Mouse (Mus musculus): ENCODE measurements around the gene Glud1. TPM values are rescaled to one million over a fixed set of nuclear protein-coding genes. Genes with fewer than 3 reads are reported as not detected.

Glud1 gene
- total RNA-seq, 2 experiments from 2014 or later, result 316 to 317 TPM

DNA sequence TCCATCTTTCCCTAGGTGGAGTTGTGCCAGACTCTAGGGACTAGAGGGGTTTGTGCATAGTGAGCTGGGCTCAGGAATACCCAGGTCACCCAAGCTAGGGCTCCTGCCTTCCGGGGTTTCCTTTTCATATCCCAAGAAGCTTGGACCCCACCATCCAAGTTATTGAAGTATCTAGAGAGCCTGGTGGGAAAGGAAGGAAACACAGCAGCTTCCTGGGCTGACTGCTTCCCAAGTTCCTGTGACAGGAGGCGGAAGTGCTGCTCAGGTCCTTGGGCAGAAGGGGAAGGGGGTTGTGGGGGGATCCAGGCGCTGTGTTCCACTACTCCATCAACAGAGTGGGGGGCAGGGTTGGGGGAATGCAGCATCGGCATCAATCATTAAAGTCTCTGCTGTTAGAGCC, 66.6 kb downstream of the Glud1 start:
- no peak for DNase-seq (ENCODE audit: low spot score in 2 of 2)
- no peak for TF ChIP-seq CTCF (conservative IDR thresholded peaks at IDR 0.05)
- H3K27ac ChIP-seq, result no peak overlapping the region
- no peak overlapping the region for H3K4me3 ChIP-seq

DNA sequence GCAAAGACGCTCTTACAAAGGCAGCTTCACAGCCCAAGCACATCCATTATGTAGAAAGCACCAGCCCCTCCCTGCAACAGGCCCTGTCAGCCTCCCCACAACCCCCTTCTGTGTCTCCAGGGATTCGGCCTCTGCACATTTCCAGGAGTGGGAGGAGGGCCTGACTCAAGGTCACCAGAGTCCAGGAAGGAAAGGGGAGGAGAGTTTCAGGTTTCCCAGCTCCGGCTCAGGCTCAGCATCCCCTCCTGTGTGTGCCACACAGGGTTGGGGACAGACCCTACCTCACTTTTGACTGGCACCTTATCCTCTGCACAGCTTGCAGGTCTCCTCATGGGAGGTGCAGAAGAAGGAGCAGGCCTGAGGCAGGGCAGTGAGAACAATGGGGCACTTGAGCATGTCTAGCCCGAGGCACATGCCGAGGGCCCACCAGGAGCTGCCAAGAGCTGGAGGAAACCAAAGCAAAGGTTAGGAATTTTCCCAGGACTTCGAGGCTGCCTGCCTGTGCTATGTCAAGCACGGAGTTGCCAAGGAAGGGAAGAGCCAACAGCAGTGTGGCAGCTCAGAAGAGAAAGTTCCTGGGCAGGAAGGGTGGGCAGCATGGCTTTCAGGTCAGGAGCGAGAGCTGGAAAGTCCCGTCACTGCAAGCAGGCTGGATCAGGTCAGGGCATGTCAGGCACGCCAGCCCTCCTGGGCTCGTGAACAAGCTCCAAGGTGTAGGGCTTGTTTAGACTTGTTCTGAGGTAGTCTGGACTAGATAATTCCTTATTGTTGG, 68.2 kb downstream of the Glud1 start:
- Histone ChIP-seq H3K27ac (peak overlapping the region; percentile 51; the same call in 1 of the 2 replicates), H3K4me3 (no peak overlapping the region)
- DNase-seq (ENCODE audit: low spot score in 2 of 2), result no peak
- no peak for TF ChIP-seq CTCF (conservative IDR thresholded peaks at IDR 0.05)

DNA sequence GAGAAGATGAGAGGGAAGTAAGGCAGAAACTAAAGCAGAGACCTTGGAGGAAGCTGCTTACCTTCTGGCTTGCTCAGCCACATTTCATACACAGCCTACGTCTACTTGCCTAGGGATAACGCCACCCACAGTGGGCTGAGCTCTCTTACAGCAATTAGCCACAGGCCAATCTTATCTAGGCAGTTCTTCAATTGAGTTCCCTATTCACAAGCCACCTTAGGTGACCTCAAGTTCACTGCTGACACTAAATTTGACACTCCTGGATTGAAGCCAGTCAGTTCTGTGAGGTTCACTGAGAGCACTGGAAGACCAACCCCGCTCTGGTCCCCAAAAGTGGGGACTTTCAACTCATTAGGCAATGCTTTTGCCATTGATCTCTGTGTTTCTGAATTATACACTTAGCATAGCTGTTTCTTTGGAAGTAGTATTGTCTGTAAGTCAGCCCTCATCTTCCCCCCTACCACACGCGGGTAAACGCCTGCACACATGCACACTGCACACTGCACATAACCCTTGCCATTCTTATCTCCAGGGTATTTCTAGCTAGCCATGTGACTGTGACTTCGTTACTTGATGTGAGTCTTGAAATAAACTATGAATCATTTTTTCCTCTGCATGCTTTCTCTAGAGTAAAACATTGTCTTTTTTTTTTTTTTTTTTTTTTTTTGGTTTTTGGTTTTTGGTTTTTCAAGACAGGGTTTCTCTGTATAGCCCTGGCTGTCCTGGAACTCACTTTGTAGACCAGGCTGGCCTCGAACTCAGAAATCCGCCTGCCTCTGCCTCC, 72.6 kb downstream of the Glud1 start:
- no peak overlapping the region for H3K4me3 ChIP-seq
- H3K27ac ChIP-seq, result no peak overlapping the region
- no peak for DNase-seq (ENCODE audit: low spot score in 2 of 2)
- TF ChIP-seq CTCF (conservative IDR thresholded peaks at IDR 0.05), result no peak

DNA sequence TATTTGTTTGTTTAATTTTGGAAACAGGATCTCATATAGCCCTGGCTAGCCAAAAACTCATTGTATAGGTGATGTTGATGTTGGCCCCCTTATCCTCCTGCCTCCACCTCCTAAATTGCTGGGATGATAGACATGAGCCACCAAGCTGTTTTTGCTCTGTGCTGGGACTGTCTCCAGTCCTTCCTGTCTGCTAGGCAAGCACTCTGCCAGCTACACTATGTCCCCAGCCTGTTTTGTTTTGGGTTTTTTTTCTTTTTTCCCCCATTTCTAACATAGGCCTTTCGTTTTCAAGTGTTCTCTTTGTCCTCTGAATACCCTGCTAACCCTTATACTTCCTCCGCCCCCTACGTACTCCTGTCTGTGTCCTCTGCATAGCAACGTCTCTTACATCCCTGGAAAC, 82.8 kb downstream of the Glud1 start:
- TF ChIP-seq CTCF (conservative IDR thresholded peaks at IDR 0.05), result no peak
- no peak for DNase-seq (ENCODE audit: low spot score in 2 of 2)
- Histone ChIP-seq H3K27ac (0 out of 2 replicates have a peak overlapping the region, but pooled peaks have one; percentile 7), H3K4me3 (no peak overlapping the region)

Other genes with a start within 250 kb of the Glud1 start
- under 1 TPM; 0.47 to 0.61 TPM for gene Anxa8, start 224.7 kb upstream of the Glud1 start, total RNA-seq (2021)
- not detected for gene A630023A22Rik, start 208.0 kb upstream of the Glud1 start, total RNA-seq (2021)
- not detected for gene Npy4r, start 158.2 kb upstream of the Glud1 start, total RNA-seq (2021)
- 1 to 10 TPM; 1.3 to 2.6 TPM for gene Gprin2, start 109.1 kb upstream of the Glud1 start, total RNA-seq (2021)
- under 1 TPM; 0.46 to 0.52 TPM for gene Syt15, start 91.1 kb upstream of the Glud1 start, total RNA-seq (2021)
- gene Shld2, start 234 bp upstream of the Glud1 start, total RNA-seq (2021), result 10 to 100 TPM; 13.0 to 15.5 TPM
- not detected for gene Fam25c, start 44.7 kb downstream of the Glud1 start, total RNA-seq (2021)
- gene Sncg, start 64.1 kb downstream of the Glud1 start, total RNA-seq (2021), result 1 to 10 TPM; 4.8 to 6.7 TPM
- 1 to 10 TPM; 3.9 to 4.0 TPM for gene Mmrn2, start 64.7 kb downstream of the Glud1 start, total RNA-seq (2021)
- gene Bmpr1a, start 192.6 kb downstream of the Glud1 start, total RNA-seq (2021), result 10 to 100 TPM; 36.5 to 42.2 TPM
- not detected for gene 9230112D13Rik, start 212.1 kb downstream of the Glud1 start, total RNA-seq (2021)

All from layer of hippocampus, adult 2 months (tissue).